Mouse (Mus musculus) megakaryocyte, embryonic 14.5 days (primary cell): Measurements from ENCODE around the gene Pnrc1.

ENCODE experiments used
- FLI1 ChIP-seq: IDR thresholded peaks from 2 replicates; pipeline ENCODE4 v1.6.1; 2012; ENCODE audit warnings: low read length, inconsistent platforms, mixed read lengths
- GATA1 ChIP-seq: IDR thresholded peaks from 3 replicates; pipeline ENCODE4 v1.6.1; 2012; ENCODE audit warnings: mixed read lengths, low read length, inconsistent platforms, borderline replicate concordance

DNA sequence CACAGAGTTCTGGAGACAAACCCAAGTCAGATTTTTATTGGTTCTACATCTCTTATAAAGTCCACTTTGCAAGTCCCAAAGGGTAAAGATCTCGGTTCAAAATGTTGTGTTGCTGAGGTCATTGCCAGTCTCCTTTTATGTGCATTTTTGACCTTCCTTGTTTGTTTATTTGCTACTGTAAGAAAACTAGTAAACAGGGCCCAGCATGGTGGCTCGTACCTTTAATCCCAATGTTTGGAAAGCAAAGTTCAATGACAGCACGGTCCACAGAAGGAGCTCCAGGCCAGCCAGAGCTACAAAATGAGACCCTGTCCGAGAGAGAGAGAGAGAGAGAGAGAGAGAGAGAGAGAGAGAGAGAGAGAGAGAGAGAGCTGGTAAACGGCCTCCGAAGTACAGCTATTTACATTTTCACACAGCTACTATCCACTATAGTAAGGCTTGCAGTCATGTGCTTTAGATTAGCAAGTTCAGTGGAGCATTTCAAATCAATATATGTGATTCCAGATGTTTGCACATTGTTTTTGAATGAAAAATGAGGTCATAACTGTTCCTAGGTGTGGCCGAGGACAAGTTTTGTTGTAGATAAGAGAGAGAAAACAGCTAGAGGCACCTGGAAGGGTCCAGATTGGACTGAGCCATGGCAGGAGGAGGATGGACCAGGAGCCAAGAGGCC is 65.8 kb downstream of the Pnrc1 start:
- TF ChIP-seq GATA1: no peak
- no peak for TF ChIP-seq FLI1
